Mouse (Mus musculus): ENCODE results near the gene Pik3cd.
A peak's percentile ranks its signal among the peaks of the same experiment; 100 is the strongest.

Pik3cd gene

GRCm38 (mm10) chr4:149684841-149685623 is 17.3 kb downstream of the Pik3cd start:
- DNase-seq: no peak

- no peak for DNase-seq
Measured at GRCm38 (mm10) chr4:149683875-149684274, 18.5 kb downstream of the Pik3cd start.

GRCm38 (mm10) chr4:149679056-149679770 is 23.2 kb downstream of the Pik3cd start:
- DNase-seq: no peak

GRCm38 (mm10) chr4:149678006-149678405 is 24.4 kb downstream of the Pik3cd start:
- no peak for DNase-seq

- DNase-seq: no peak
Measured at GRCm38 (mm10) chr4:149675378-149676261, 26.8 kb downstream of the Pik3cd start.

- DNase-seq: no peak
Measured at GRCm38 (mm10) chr4:149674814-149675377, 27.5 kb downstream of the Pik3cd start.

GRCm38 (mm10) chr4:149672747-149673146 is 29.6 kb downstream of the Pik3cd start:
- no peak for DNase-seq

GRCm38 (mm10) chr4:149671175-149671574 is 31.2 kb downstream of the Pik3cd start:
- DNase-seq: no peak

GRCm38 (mm10) chr4:149665692-149666090 is 36.7 kb downstream of the Pik3cd start:
- DNase-seq: no peak

- peak in 1 of 2 experiments; percentile 29 for DNase-seq
Measured at GRCm38 (mm10) chr4:149665016-149665691, 37.2 kb downstream of the Pik3cd start.

- DNase-seq: no peak
Measured at GRCm38 (mm10) chr4:149663849-149664503, 38.4 kb downstream of the Pik3cd start.

- no peak for DNase-seq
Measured at GRCm38 (mm10) chr4:149661967-149662589, 40.3 kb downstream of the Pik3cd start.

GRCm38 (mm10) chr4:149660598-149660997 is 41.8 kb downstream of the Pik3cd start:
- DNase-seq: no peak

GRCm38 (mm10) chr4:149659495-149660116 is 42.8 kb downstream of the Pik3cd start:
- DNase-seq: no peak

- peak; percentile 76 to 89 for DNase-seq
Measured at GRCm38 (mm10) chr4:149657858-149658416, 44.4 kb downstream of the Pik3cd start.

GRCm38 (mm10) chr4:149654232-149654631 is 48.1 kb downstream of the Pik3cd start:
- DNase-seq: peak in 1 of 2 experiments; percentile 53

- DNase-seq: peak in 1 of 2 experiments; percentile 52
Measured at GRCm38 (mm10) chr4:149650493-149651193, 51.7 kb downstream of the Pik3cd start.

GRCm38 (mm10) chr4:149648031-149648805 is 54.2 kb downstream of the Pik3cd start:
- no peak for DNase-seq

- no peak for DNase-seq
Measured at GRCm38 (mm10) chr4:149645761-149646160, 56.6 kb downstream of the Pik3cd start.

Measured in thymus, adult 18-20 months (tissue).